Mouse (Mus musculus) spleen, postnatal 0 days (tissue): ENCODE results near the gene Trim33. TPM values are rescaled to one million over a fixed set of nuclear protein-coding genes. Genes with fewer than 3 reads are reported as not detected.

Experiments used
- polyA plus RNA-seq: library from polyadenylated mRNA; unstranded; fragments of >200 nt; fragmentation: Nextera tagmentation; extraction: Ambion mirVana; gene quantifications from 2 replicates; pipeline ENCODE4 v1.2.1, GENCODE M21; 2015

Trim33 gene
- polyA plus RNA-seq: 12.6 and 13.4 TPM in 2 replicates

DNA sequence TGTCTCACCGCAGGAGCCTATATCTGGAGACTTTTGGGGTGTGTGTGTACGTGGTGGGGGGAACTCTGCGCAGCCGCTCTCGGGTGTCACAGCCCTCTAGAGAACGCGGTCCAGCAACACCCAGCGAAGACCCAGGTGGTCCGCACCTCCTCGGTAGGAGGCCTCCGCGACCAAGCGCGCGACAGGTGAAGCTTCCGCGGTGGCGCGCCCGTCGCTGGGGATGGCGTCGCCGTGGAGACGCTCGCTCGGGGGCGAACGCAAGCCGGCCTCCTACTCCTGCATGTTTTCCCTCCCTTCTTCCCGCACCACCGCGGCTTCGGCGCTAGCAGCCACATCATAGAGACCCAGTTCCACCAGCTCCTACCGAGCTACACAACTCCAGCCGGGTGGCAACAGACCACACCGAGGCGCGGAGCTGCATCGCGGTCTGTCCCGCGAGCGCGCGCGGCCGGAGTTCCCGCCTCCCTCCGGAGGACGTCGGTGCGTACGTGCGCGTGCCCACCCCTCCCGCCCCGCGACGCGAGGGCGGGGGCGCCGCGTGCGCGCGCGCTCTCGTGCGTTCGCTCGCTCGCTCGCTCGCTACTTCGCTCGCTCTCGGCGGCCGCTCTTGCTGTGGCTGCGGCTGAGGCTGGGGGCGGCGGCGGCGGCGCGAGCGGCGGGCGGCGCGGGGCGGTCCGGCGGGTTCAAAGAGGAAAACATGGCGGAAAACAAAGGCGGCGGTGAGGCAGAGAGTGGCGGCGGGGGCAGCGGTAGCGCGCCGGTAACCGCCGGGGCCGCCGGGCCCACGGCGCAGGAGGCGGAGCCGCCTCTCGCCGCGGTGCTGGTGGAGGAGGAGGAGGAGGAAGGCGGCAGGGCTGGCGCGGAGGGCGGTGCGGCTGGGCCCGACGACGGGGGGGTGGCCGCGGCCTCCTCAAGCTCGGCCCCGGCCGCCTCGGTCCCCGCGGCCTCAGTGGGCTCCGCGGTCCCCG, at the start of gene Trim33:
TSS of gene Trim33 (plus strand) at position 112 of the 968 bp plus-strand sequence.

Other genes with a start within 250 kb of the Trim33 start
- 38.8 and 40.9 TPM in 2 replicates for gene Nras, start 221.0 kb upstream of the Trim33 start, polyA plus RNA-seq
- not detected in 2 replicates for gene Ampd1, start 205.3 kb upstream of the Trim33 start, polyA plus RNA-seq
- gene Dennd2c, start 176.7 kb upstream of the Trim33 start, polyA plus RNA-seq: 6.4 TPM in 2 replicates
- gene Bcas2, start 107.6 kb upstream of the Trim33 start, polyA plus RNA-seq: 158 and 163 TPM in 2 replicates